Mouse (Mus musculus): ENCODE data around the gene Bahcc1. TPM values are rescaled to one million over a fixed set of nuclear protein-coding genes. Genes with fewer than 3 reads are reported as not detected.
A peak's percentile ranks its signal among the peaks of the same experiment; 100 is the strongest.

Gene Bahcc1
- polyA plus RNA-seq, 1 experiment from 2014 or later, result 4.4 TPM

- WGBS, result 80% methylated on average over 10 of the region's 10 CpGs
- Histone ChIP-seq H3K4me2 (no peak overlapping the region), H3K27ac (replicated peaks) (no peak overlapping the region), H3K36me3 (peaks cover 30% of the 10 kb centered on the region), H3K9me3 (no peaks in the 10 kb centered on the region), H3K9ac (no peak overlapping the region), H3K27me3 (replicated peaks) (no peaks in the 10 kb centered on the region), H3K4me1 (peaks cover 58% of the 10 kb centered on the region), H3K4me3 (no peak overlapping the region)
- ATAC-seq (ENCODE audit: extremely low read depth, insufficient number of reproducible peaks, low FRiP score, low TSS enrichment), result no peak
These were observed 35.6 kb downstream of the Bahcc1 start for GRCm38 (mm10) chr11:120268195-120268967.

GRCm38 (mm10) chr11:120269007-120269406 is 36.3 kb downstream of the Bahcc1 start:
- no peaks in the 10 kb centered on the region for H3K27me3 ChIP-seq (replicated peaks)
- no peak overlapping the region for H3K4me3 ChIP-seq
- WGBS, result 89% methylated on average over 3 of the region's 3 CpGs
- H3K27ac ChIP-seq (replicated peaks), result no peak overlapping the region
- H3K4me2 ChIP-seq, result no peak overlapping the region
- no peak for ATAC-seq (ENCODE audit: extremely low read depth, insufficient number of reproducible peaks, low FRiP score, low TSS enrichment)
- H3K9ac ChIP-seq, result no peak overlapping the region
- peaks cover 36% of the 10 kb centered on the region for H3K36me3 ChIP-seq
- H3K4me1 ChIP-seq, result peaks cover 52% of the 10 kb centered on the region
- H3K9me3 ChIP-seq, result no peaks in the 10 kb centered on the region

- Histone ChIP-seq H3K4me1 (peaks cover 47% of the 10 kb centered on the region), H3K4me2 (no peak overlapping the region), H3K4me3 (no peak overlapping the region), H3K9me3 (no peaks in the 10 kb centered on the region), H3K9ac (peak overlapping the region; percentile 29; the same call in 1 of the 2 replicates), H3K36me3 (peaks cover 42% of the 10 kb centered on the region), H3K27ac (replicated peaks) (no peak overlapping the region; the same call in 1 of the 2 replicates), H3K27me3 (replicated peaks) (no peaks in the 10 kb centered on the region)
- 58% methylated on average over 8 of the region's 8 CpGs for WGBS
- ATAC-seq (ENCODE audit: extremely low read depth, insufficient number of reproducible peaks, low FRiP score, low TSS enrichment), result no peak
These were observed 36.9 kb downstream of the Bahcc1 start for GRCm38 (mm10) chr11:120269498-120270104.

- Histone ChIP-seq H3K9ac (no peak overlapping the region), H3K4me1 (peaks cover 39% of the 10 kb centered on the region), H3K27me3 (replicated peaks) (no peaks in the 10 kb centered on the region), H3K4me3 (no peak overlapping the region), H3K9me3 (no peaks in the 10 kb centered on the region), H3K27ac (replicated peaks) (no peak overlapping the region), H3K4me2 (no peak overlapping the region), H3K36me3 (peaks cover 99% of the 10 kb centered on the region)
- no peak for ATAC-seq (ENCODE audit: extremely low read depth, insufficient number of reproducible peaks, low FRiP score, low TSS enrichment)
- 80% methylated on average over 11 of the region's 11 CpGs for WGBS
These were observed 46.6 kb downstream of the Bahcc1 start for GRCm38 (mm10) chr11:120279335-120279734.

GRCm38 (mm10) chr11:120280281-120280773 is 47.6 kb downstream of the Bahcc1 start:
- Histone ChIP-seq H3K4me2 (no peak overlapping the region), H3K4me3 (no peak overlapping the region), H3K9ac (no peak overlapping the region), H3K27me3 (replicated peaks) (no peaks in the 10 kb centered on the region), H3K27ac (replicated peaks) (no peak overlapping the region), H3K36me3 (peaks cover 99% of the 10 kb centered on the region), H3K9me3 (no peaks in the 10 kb centered on the region), H3K4me1 (peaks cover 40% of the 10 kb centered on the region)
- 80% methylated on average over 25 of the region's 25 CpGs for WGBS
- ATAC-seq (ENCODE audit: extremely low read depth, insufficient number of reproducible peaks, low FRiP score, low TSS enrichment), result no peak

- no peak overlapping the region for H3K4me3 ChIP-seq
- peaks cover 99% of the 10 kb centered on the region for H3K36me3 ChIP-seq
- H3K9ac ChIP-seq, result no peak overlapping the region
- H3K4me1 ChIP-seq, result peaks cover 40% of the 10 kb centered on the region
- H3K27me3 ChIP-seq (replicated peaks), result no peaks in the 10 kb centered on the region
- H3K9me3 ChIP-seq, result no peaks in the 10 kb centered on the region
- ATAC-seq (ENCODE audit: extremely low read depth, insufficient number of reproducible peaks, low FRiP score, low TSS enrichment), result no peak
- no peak overlapping the region for H3K4me2 ChIP-seq
- 90% methylated on average over 7 of the region's 7 CpGs for WGBS
- peak overlapping the region; percentile 70 for H3K27ac ChIP-seq (replicated peaks)
These were observed 48.0 kb downstream of the Bahcc1 start for GRCm38 (mm10) chr11:120280774-120281173.

- H3K4me2 ChIP-seq, result no peak overlapping the region
- H3K4me1 ChIP-seq, result peaks cover 40% of the 10 kb centered on the region
- 0 out of 2 replicates have a peak, but pooled peaks have one; percentile 28 for ATAC-seq (ENCODE audit: extremely low read depth, insufficient number of reproducible peaks, low FRiP score, low TSS enrichment)
- H3K9me3 ChIP-seq, result no peaks in the 10 kb centered on the region
- peaks cover 99% of the 10 kb centered on the region for H3K36me3 ChIP-seq
- no peak overlapping the region for H3K9ac ChIP-seq
- peak overlapping the region; percentile 70 for H3K27ac ChIP-seq (replicated peaks)
- H3K27me3 ChIP-seq (replicated peaks), result no peaks in the 10 kb centered on the region
- no peak overlapping the region for H3K4me3 ChIP-seq
- 63% methylated on average over 3 of the region's 3 CpGs for WGBS
These were observed 48.5 kb downstream of the Bahcc1 start for GRCm38 (mm10) chr11:120281197-120281596.

- no peak overlapping the region for H3K4me2 ChIP-seq
- no peaks in the 10 kb centered on the region for H3K27me3 ChIP-seq (replicated peaks)
- peaks cover 99% of the 10 kb centered on the region for H3K36me3 ChIP-seq
- peak overlapping the region; percentile 17; the same call in 1 of the 2 replicates for H3K9ac ChIP-seq
- peaks cover 40% of the 10 kb centered on the region for H3K4me1 ChIP-seq
- WGBS, result 37% methylated on average over 5 of the region's 5 CpGs
- H3K9me3 ChIP-seq, result no peaks in the 10 kb centered on the region
- ATAC-seq (ENCODE audit: extremely low read depth, insufficient number of reproducible peaks, low FRiP score, low TSS enrichment), result 0 out of 2 replicates have a peak, but pooled peaks have one; percentile 8
- H3K27ac ChIP-seq (replicated peaks), result peak overlapping the region; percentile 73
- no peak overlapping the region for H3K4me3 ChIP-seq
These were observed 50.8 kb downstream of the Bahcc1 start for GRCm38 (mm10) chr11:120283542-120283941.

GRCm38 (mm10) chr11:120289644-120290043 is 56.9 kb downstream of the Bahcc1 start:
- H3K9ac ChIP-seq, result no peak overlapping the region
- no peak overlapping the region for H3K4me2 ChIP-seq
- H3K36me3 ChIP-seq, result peaks cover 64% of the 10 kb centered on the region
- no peak overlapping the region for H3K27ac ChIP-seq (replicated peaks)
- peaks cover 24% of the 10 kb centered on the region for H3K4me1 ChIP-seq
- no peaks in the 10 kb centered on the region for H3K9me3 ChIP-seq
- H3K4me3 ChIP-seq, result no peak overlapping the region
- ATAC-seq (ENCODE audit: extremely low read depth, insufficient number of reproducible peaks, low FRiP score, low TSS enrichment), result no peak
- 92% methylated on average over 17 of the region's 17 CpGs for WGBS
- H3K27me3 ChIP-seq (replicated peaks), result no peaks in the 10 kb centered on the region

- ATAC-seq (ENCODE audit: extremely low read depth, insufficient number of reproducible peaks, low FRiP score, low TSS enrichment), result no peak
- H3K36me3 ChIP-seq, result peaks cover 58% of the 10 kb centered on the region
- H3K9me3 ChIP-seq, result no peaks in the 10 kb centered on the region
- peaks cover 24% of the 10 kb centered on the region for H3K4me1 ChIP-seq
- WGBS, result 90% methylated on average over 14 of the region's 14 CpGs
- no peak overlapping the region for H3K4me2 ChIP-seq
- H3K27me3 ChIP-seq (replicated peaks), result no peaks in the 10 kb centered on the region
- no peak overlapping the region for H3K27ac ChIP-seq (replicated peaks)
- no peak overlapping the region for H3K4me3 ChIP-seq
- H3K9ac ChIP-seq, result no peak overlapping the region
These were observed 57.5 kb downstream of the Bahcc1 start for GRCm38 (mm10) chr11:120290266-120290665.

GRCm38 (mm10) chr11:120293714-120294113 is 61.0 kb downstream of the Bahcc1 start:
- H3K4me2 ChIP-seq, result no peak overlapping the region
- H3K9ac ChIP-seq, result peak overlapping the region; percentile 20; the same call in 1 of the 2 replicates
- no peaks in the 10 kb centered on the region for H3K9me3 ChIP-seq
- ATAC-seq (ENCODE audit: extremely low read depth, insufficient number of reproducible peaks, low FRiP score, low TSS enrichment), result no peak
- peak overlapping the region; percentile 37 for H3K27ac ChIP-seq (replicated peaks)
- no peaks in the 10 kb centered on the region for H3K27me3 ChIP-seq (replicated peaks)
- peaks cover 42% of the 10 kb centered on the region for H3K4me1 ChIP-seq
- no peak overlapping the region for H3K4me3 ChIP-seq
- H3K36me3 ChIP-seq, result peaks cover 23% of the 10 kb centered on the region
- 67% methylated on average over 1 of the region's 1 CpGs for WGBS
